Mouse (Mus musculus) kidney, postnatal 10 days (tissue): ENCODE measurements around the gene Mertk.

Experiments used
- DNase-seq: peaks from one replicate; pipeline ENCODE4 v3.0.0; 2021; ENCODE audit warnings: mixed read lengths

The Mertk gene

DNA sequence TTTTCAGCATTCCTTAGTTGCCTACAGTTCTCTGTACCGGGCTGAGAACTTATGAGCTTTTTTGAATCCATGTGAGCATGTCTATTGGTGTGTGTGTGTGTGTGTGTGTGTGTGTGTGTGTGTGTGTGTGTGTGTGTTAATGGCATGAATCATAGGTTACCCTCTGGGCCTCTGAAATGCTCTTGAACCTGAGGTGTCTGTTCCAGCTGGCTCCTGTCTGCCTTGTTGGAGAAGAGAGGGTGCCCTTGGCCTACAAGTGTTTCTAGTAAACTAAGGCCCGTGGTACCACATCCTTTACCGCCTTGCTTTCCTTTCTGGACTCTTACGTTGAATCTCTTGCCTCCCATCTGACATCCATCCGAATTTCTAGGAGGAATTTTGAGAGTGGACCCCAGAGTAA, 27.3 kb downstream of the Mertk start:
- DNase-seq: no peak

DNA sequence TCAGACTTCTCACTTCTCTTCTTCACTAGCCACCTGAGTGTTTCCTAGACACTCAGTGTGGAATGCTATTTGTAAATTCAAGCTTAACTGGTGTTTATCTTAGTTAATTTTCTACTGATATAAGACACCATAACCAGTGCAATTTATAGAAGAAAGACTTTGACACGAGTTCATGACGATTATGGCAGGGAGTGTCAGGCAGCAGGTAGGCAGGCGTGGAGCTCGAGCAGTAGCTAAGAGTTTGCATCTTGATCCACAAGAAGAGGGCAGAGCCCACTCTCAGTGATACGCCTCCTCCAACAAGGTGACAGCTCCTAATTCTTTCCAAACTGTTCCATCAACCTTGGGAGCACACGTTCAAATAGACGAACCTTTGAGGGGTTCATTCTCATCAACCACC, 27.9 kb downstream of the Mertk start:
- no peak for DNase-seq

DNA sequence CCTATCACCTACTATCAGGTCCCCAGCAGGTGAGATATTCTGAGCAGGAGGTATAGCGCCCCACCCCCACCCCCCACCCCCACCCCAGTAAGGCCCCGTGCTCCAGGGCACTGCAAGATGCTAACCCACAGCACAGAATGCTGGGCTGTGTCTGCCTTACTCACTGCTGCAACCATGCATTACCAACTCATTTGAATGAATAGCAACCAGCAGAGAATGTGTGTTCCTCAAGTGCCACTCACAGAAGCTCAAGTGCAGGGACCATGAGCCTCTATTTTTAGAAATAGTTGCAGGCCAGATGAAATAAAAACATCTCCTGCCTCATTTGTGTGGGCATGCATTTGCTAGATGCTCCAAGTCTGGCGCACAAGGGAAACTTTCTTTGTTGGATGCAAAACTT, 28.8 kb downstream of the Mertk start:
- no peak for DNase-seq

DNA sequence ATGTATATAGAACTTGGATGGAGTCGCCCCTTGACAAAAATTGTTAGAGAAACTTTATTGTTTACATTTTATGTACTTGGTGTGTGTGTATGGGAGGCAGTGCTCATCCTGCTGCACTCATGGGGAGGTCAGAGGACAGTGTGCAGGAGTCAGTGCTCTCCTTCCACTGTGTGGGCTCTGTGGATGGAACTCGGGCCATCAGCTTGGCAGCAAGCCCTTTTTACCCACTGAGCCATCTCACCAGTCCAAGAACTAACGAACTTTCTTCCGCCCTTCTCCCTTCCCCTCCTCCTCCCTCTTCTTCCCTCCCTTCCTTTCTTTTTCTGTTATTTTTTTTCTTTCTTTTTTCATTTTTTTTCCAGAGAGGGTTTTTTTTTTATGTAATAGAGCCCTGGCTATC, 29.3 kb downstream of the Mertk start:
- DNase-seq: no peak

DNA sequence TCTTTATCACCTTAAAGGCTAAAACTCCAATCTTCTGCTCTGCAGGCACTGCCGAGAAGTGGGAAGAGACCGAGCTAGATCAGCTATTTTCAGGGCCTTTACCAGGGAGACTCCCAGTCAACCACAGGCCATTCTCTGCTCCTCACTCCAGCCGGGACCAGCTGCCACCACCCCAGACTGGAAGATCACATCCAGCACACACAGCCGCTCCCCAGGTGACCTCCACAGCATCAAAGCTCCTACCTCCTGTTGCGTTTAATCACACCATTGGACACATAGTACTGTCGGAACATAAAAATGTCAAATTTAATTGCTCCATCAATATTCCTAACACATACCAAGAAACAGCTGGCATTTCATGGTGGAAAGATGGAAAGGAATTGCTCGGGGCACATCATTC, 30.4 kb downstream of the Mertk start:
- DNase-seq: peak; percentile 57

DNA sequence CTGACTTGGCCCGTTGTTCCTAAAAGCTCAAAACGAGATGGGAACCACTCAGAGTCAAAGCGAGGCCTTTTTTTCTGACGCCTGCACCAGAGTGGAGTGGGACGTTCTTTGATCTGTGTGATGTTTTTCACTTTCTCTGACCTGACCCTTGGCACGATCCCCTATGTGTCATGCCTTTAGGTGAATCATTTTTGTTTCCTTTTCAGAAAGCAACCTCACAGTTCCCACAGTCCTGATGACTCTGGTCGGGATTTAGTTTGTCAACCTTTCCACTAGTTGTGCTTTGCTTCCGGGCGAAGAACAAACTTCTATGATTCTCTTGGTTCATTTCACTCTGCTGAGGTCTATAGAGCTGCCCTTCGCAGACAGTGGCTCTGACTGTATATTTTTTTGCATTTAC, 32.8 kb downstream of the Mertk start:
- DNase-seq: no peak

DNA sequence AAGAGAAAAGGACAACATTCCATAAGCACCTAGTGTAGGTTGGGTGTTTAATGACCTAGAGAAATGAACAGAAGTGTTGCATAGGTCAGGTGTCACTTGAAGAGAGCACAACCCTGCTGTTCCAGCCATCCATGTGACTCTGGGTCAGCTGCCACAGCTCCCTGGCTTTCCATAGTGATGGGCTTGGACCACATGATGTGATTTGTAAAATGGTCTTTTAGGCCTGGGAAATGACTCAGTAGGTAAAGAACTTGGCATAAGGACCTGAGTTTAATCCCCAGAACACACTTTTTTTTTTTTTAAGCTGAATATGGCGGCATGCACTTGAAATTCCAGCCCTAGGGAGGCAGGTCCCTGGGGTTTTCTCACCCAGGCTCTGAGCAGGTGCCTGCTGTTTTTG, 33.2 kb downstream of the Mertk start:
- no peak for DNase-seq

DNA sequence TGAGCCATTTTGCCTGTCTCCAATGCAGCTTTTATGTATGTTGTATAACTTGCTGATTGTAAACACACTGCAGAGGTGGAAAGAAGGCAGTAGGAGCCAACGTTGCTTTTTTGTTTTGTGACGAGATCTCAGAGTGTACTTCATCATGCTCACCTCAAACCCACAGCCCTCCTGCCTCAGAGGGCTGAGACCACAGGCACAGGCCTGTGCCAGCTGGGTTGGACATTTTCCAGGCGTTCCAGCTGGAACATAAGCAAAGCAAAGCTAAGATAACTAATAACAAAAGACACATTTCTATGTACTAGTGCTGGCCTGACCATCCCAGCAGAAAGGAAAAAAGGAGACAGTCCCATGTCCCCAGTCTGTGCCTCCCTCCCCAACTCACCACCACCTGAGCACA, 36.3 kb downstream of the Mertk start:
- no peak for DNase-seq

DNA sequence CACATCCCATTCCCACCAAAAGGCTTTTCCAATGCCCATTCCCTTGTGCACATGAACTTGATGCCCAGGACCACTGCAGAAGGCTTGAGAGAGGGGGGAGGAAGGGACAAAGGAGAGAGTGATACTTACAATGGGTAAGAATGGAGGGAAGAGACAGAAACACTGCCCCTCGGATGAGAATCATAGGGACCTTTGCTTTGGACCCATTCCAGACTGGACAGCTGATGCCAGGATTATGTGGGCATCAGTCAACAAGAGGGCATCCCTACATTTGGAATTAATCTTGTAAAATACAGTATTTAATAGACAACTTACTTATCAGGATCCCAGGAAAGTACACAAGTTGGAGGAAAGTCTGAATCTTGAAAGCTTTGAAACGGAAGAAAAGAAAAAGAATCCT, 38.3 kb downstream of the Mertk start:
- no peak for DNase-seq

DNA sequence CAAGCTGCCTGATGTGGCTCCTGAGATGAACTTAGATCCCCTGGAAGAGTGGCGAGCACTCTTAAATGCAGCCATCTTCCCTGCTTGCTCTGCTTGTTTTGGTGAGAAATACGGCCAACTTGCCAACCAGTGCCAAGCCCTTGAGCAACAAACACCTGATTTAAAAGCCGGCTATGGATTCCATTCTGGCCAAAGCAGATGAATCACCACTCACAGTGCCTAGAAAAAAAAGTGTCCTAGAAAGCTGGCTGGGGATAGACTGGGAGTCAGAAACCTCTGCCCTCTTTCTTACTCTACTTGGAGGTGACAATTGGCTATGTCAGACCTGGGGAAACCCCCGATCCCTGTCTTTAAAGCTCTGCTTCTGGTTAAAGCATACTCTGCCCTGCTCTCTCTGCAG, 39.0 kb downstream of the Mertk start:
- no peak for DNase-seq

DNA sequence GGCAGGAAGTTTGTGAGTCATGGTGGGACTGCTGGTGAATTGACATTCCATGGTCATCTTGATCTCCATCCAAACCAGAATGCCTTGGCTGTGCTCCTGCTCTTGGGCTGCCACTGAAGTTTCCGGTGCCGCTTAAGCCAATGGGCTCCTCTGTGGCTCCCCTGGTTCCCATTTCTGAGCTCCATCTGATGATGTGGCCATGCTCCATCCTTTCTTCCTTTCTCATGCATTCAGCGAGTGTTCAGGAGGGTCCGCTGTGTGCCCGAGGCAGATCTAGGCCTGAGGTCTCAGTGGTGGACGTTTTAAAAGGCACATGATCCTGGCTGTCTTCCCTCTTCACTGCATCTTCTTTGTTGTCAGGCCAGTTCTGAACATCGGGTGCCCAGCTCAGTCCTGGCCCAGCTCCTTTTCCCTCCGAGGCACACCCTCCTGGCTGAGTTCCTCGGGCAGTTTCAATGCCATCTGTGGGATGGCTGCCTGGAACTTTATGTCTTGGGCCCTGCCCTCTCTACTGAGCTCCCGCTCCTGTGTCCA, 40.0 kb downstream of the Mertk start:
- DNase-seq: no peak

DNA sequence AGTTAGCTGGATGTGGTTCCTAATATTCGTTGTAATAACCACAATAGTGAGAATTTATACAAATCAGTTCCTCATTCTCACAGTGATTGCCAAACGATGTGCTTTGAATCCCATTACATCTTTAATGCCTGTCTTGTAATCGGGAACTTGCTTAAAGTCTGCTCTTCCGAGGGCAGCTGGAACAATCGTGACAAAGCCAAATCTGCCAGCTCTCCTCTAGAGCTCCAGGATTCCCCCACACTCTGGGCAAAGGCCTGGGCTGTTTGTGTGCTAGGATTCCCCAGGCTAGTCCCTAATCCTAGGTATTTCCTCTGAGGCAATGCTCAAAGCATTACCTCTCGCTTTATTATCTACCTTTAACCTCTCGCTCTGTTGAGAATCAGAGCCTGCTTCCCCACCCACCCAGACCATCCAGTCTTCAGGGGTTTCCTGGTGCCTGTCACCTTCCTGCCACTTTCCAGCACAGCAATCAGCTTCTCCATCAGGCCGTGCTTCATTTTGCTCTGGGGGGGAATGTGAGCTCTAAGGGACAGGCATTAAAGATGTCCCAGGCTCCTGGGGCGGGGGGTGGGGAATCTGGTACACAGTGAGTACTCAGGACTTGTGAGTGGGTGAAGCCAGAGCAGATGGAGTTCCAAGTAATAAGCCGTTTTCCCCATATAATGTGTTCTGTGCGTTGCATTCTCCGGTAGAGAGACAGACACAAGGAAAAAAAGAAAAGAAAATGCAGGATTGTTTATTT, 47.3 kb downstream of the Mertk start:
- no peak for DNase-seq

DNA sequence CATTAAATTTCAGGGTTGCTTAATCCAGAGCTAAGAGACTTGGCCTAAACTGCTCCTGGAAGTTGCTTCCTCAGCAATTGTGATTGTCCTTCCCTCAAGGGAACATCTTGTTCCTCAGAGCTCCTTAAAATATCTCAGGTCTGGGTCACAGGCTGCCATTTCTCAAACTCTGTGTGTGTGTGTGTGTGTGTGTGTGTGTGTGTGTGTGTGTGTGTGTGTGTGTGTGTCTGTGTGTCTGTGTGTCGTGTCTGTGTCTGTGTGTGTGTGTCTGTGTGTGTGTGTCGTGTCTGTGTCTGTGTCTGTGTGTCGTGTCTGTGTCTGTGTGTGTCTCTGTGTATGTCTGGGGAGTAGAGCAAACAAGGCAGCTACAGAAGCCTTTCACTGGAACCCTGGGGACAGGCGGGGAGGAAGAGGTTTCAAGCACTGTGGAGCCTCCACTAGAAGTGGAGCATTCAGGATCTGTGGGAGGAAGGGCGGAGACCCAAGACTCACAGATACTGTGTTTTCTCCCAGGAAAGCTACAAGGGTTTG, 47.9 kb downstream of the Mertk start:
- DNase-seq: no peak

DNA sequence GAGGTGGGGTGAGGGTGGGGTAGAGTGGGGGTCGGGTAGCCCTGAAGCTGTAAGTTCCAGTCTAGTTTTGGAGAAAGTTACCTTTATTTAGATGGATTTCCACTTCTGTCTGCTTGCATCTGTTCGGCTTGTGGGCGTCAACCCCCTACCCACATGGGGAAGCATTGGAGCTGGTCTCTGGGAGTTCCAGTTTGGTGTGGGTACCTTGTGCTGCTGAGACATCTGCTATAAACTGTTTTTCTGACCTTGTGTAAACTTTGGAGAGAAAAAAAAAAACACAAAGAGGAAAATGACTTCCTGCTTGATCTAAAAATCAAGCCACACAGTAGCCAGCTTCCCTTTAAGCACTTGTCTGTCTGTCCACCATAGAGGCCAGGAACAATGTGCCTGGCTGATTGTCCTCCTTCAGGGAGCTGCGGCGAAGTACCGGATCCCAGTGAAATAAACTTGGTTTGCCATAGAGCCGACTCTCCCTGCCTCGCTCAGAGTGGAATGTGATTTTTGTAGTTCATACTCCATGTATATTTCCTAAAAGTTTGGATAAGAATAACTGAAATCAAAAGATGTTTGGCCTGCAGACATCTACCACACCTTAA, 48.8 kb downstream of the Mertk start:
- no peak for DNase-seq

DNA sequence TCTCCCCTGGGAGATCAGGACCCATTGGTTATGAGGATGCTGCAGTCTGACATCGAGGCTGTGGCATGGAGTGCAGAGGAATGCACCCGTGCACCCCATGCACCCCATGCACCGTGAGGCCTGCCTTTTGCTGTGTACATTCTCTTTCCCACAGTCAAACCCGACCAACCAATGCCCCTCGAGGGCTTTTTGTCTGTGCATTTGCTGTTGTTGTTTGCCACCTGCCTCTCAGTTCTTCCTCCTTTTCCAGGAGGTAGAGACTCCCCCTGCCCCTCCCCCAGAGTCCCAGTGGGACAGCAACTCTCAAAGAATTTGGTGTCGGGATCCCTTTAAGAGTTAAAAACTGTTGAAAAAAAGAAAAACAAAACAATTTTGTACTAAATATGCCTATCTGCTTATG, 49.4 kb downstream of the Mertk start:
- DNase-seq: no peak

DNA sequence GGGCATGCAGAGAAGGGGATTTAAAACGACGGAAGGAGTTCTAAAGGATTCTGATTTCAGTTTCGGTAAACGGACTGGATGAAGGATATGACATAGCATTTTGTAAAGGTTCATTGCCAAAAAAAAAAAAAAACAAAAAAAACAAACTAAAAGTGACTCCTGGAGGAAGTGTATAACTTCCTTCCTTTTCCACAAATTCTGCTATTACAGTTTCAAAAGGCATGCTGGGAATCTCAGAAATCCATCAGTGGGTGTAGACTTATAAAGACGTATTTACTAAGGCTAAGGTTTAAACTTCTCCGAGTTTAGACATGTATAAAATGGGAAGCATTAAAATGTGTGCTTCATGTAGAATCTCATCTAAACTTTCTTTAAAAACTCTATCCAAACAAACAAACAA, 52.3 kb downstream of the Mertk start:
- DNase-seq: no peak

DNA sequence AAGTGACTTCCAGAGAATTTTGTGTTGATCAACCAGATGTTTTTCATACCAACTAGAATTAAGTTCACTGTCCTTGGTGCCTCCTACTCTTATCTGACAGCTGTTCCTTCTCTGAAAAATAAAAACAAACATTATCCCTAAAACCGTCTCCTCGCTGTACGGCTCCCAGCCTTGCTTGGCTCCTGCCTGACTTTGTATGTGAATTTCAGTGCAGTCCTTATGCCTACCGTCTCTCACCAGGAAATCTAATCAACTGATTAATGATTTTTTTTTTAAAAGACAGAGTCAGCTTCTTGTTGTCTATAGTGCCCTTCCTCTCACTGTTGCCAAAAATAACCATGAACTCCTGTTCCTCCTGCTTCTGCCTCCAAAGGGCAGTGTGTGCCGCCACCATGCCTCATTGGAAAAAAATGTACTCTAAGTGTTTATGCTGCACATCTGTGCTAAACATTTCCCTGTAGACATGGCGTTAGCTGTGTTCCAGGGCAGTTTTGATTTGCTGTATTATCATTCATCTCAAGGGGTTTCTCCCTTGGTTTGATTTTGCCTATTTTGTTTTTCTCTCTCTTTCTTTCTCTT, 54.6 kb downstream of the Mertk start:
- peak; percentile 26 for DNase-seq

DNA sequence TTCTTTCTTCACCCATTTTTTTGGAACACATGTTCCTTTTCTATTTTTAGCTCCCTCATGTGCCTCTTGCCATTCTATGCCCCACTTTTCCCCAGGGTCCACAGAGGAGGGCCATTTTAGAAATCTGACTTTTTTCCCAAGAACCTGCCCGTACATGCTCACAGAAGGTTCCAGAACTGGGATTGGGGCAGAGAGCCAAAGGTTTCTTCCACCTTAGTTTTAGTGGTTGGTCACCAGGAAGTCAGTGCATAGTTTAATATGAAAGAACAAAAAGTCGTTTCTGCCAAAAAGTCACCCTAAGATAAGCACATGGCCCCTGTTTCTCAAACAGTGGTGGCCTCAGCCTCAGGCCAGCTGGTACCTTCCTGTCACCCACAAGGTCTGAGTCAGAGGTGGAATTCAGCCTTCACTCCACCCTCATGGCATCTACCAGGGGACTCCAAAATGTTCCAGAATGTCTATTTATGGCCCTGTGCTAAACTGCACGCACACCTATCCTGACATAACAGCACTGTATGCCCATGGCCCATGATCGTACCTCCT, 56.5 kb downstream of the Mertk start:
- DNase-seq: no peak

DNA sequence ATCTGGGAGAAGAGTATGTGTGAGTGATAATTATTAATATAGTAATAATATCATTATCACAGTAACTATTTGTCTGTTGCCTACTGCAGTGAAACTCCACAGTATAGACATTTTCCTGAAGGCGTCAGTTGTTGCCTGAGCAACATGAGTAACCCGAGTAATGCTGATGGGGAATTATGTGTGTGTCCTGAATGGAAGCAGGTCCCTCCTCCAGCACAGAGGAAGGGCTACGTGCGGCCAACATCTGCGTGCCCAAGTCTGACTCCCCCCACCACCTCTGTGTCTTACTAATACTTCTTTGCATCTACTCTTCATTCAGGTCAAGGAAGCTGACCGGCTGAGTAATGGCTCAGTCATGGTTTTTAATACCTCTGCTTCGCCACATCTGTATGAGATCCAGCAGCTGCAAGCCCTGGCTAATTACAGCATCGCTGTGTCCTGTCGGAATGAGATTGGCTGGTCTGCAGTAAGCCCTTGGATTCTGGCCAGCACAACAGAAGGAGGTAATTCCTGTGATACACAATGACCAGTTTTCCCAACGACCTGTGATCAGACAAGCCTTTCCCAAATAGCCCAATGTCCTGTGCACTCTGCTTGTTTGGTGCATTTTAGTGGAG, 60.1 kb downstream of the Mertk start:
- DNase-seq: peak; percentile 37

DNA sequence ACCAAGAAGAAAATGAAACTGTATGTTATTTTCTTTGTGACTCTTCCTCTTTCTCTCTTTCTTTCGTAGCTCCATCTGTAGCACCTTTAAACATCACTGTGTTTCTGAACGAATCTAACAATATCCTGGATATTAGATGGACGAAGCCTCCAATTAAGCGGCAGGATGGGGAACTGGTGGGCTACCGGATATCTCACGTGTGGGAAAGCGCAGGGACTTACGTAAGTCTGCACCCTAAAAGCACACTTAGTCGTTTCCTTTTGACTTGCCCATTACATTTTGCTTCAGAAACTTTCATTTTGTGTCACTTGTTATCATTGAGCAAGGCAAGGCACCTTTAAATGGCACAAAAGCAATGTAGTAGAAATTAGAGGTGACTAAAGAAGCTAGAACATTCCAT, 63.3 kb downstream of the Mertk start:
- DNase-seq: no peak

DNA sequence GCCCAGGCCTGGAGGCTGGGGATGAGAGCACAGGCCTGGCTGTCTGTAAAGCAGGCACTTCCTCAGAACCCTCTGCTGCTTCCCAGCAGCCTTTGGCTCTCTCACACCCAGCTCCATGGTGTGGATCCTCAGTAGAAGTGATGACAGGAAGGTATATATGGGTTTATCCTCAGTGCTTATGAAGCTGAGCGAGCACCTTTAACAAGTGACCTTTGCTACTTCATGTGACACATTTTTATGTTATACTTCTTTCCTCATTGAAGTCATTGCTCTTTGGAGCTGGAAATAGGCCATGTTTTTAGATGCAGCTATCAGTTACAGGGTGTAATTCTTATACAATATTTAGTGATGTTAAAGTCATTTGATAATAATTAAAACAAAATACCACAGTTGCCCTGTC, 67.0 kb downstream of the Mertk start:
- no peak for DNase-seq

DNA sequence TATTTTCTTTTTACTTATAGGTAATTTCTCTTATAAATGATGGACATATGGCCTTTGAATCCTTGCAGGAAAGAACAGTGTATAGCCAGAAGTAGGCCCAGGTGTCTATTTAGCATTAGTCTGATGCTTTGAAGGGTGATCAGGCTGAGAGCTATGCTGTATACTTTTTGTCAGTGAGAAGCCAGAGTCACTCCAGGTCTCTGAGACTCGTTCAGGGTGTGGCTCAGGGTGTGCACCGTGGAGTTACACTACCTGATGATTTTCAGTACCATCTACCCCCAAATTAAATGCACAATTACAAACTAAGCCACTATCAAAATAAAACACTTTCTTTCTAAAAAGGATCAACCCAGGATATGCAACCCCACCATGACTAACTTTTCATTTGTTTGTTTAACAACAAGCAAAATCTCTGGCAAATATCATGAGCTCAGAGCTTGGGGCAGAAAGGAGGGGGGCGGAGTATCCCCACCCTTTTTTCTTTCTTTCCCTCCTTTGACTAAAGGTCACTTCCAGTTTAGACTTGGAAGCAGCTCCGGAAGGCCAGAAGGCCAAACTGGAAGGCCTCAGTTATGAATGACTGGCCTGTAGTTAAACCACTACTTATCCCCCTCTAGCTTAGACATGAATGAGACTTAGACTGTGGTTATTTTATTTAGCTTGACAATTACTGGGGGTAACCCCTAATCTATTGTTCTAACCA, 69.9 kb downstream of the Mertk start:
- no peak for DNase-seq

DNA sequence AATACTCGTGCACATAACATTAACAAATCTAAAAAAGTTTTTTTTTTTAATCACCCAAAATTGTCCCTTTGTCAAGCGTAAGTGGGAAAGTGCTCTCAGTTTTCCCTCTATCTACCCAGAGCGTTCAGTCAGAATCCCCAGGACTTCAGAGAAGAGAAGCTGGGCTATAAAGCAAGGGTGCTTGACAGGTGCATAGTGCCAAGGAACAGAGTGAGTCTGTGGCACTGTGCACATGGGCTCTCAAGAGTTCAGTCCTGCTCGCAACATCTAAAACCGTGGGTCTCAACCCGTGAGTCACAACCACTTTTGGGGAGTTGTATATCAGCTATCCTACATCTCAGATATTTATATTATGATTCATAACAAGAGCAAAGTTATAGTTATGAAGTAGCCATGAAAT, 71.8 kb downstream of the Mertk start:
- DNase-seq: no peak
